Mouse (Mus musculus) ES-E14 (cell line): ENCODE data around the gene Celf5.

ENCODE experiments used
- CHD2 ChIP-seq: IDR thresholded peaks from 2 replicates; pipeline ENCODE4 v1.6.1; 2014; ENCODE audit warnings: mild to moderate bottlenecking, low read depth, low read length, inconsistent platforms
- MAFK ChIP-seq: IDR thresholded peaks from 2 replicates; pipeline ENCODE4 v1.6.1; 2014; ENCODE audit warnings: mild to moderate bottlenecking, low read depth, low read length, inconsistent platforms; ENCODE audit not compliant: insufficient read depth

GRCm38 (mm10) chr10:81484441-81485059, 2.0 kb upstream of the Celf5 start:
- TF ChIP-seq CHD2 (no peak), MAFK (no peak)
